Mouse (Mus musculus) heart, postnatal 0 days (tissue): ENCODE measurements at regions not wholly inside any gene's neighbourhood (a gene's known extent, or its start where the extent isn't known, plus 50 kb on each side); places are given as distances from the start of the nearest gene placed in this dataset.

ENCODE experiments used
- ATAC-seq: fragments of 200-750 bp; cut with Nextera tagmentation; 2 replicates; pipeline ENCODE4 v1.8.0; 2017; ENCODE audit warnings: low read depth, moderate number of reproducible peaks, moderate library complexity; ENCODE audit not compliant: insufficient read depth
- DNase-seq: peaks from one replicate; pipeline ENCODE4 v3.0.0-alpha.2; 2016; ENCODE audit warnings: low spot score
- H3K27ac ChIP-seq: fragments of 300-500 bp; sonication (generic); 2 replicates; pipeline ENCODE4 v1.5.1; 2014; ENCODE audit warnings: low read depth, mild to moderate bottlenecking
- H3K27me3 ChIP-seq: fragments of 300-500 bp; sonication (generic); 2 replicates; pipeline ENCODE4 v1.6.1; 2014; ENCODE audit warnings: low read length, mixed read lengths; ENCODE audit not compliant: control insufficient read depth, insufficient read depth
- H3K36me3 ChIP-seq: fragments of 300-500 bp; sonication (generic); replicated peaks from 2 replicates; pipeline ENCODE4 v1.6.1; 2014; ENCODE audit warnings: low read length, mixed read lengths; ENCODE audit not compliant: control insufficient read depth, insufficient read depth
- H3K4me1 ChIP-seq: fragments of 300-500 bp; sonication (generic); 2 replicates; pipeline ENCODE4 v1.6.1; 2014; ENCODE audit warnings: antibody characterized with exemption; ENCODE audit not compliant: control insufficient read depth, insufficient read depth
- H3K4me2 ChIP-seq: fragments of 300-500 bp; sonication (generic); 2 replicates; pipeline ENCODE4 v1.6.1; 2014; ENCODE audit warnings: low read depth, mild to moderate bottlenecking, low read length, moderate library complexity
- H3K4me3 ChIP-seq: fragments of 300-500 bp; sonication (generic); 2 replicates; pipeline ENCODE4 v1.5.1; 2014; ENCODE audit warnings: low read depth, low read length
- H3K9ac ChIP-seq: fragments of 300-500 bp; sonication (generic); replicated peaks from 2 replicates; pipeline ENCODE4 v1.6.1; 2014; ENCODE audit warnings: low read depth, low read length, mixed read lengths
- H3K9me3 ChIP-seq: fragments of 300-500 bp; sonication (generic); replicated peaks from 2 replicates; pipeline ENCODE4 v1.6.1; 2016; ENCODE audit warnings: low read length; ENCODE audit not compliant: control insufficient read depth
- CTCF ChIP-seq: IDR thresholded peaks from 2 replicates; pipeline ENCODE4 v1.5.1; 2016; ENCODE audit warnings: antibody characterized with exemption, control low read depth, low read depth
- EP300 ChIP-seq: IDR thresholded peaks from 2 replicates; pipeline ENCODE4 v1.6.1; 2016; ENCODE audit warnings: antibody characterized with exemption, low read depth
- WGBS: fragments of 180-500 bp; shearing (Covaris S2); extraction: QIAGEN DNeasy Blood & Tissue Kit; methylation state at CpG from one replicate; pipeline ENCODE4 v1.1.7; 2014; 5-methylcytosine and 5-hydroxymethylcytosine counted together

DNA sequence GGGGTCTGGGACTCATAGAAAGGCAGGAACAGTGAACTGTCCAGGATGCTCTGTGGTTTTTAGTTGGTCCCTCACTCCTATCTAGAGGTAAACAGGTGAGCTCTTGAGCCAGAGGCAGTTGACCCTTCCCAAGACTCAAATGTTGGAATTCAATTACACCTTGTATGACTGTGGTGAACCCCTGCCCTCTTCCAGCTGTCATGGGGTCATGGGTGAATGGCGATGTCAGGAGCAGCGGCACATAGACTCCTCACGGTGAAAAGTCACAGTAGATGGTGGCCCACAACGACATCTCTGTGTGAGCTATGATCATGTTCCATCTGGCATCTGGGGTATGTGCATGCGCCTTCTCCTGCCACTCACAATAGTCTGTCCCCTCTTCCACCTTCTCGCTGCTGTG lies 56.9 kb upstream of the 1700024P04Rik start:
- Histone ChIP-seq H3K9ac (no peak overlapping the region), H3K4me3 (no peak overlapping the region), H3K27ac (no peak overlapping the region), H3K4me1 (no peaks in the 10 kb centered on the region; the same call in 1 of the 2 replicates), H3K36me3 (no peaks in the 10 kb centered on the region), H3K27me3 (no peaks in the 10 kb centered on the region), H3K4me2 (no peak overlapping the region), H3K9me3 (no peaks in the 10 kb centered on the region)
- DNase-seq (no peak), ATAC-seq (no peak)
- TF ChIP-seq CTCF (no peak), EP300 (no peak)
- 94% methylated on average over 6 of the region's 6 CpGs for WGBS

GRCm38 (mm10) chr13:99040846-99041245 lies 56.5 kb upstream of the 1700024P04Rik start:
- H3K4me2 ChIP-seq = no peak overlapping the region
- H3K4me1 ChIP-seq = no peaks in the 10 kb centered on the region; the same call in 1 of the 2 replicates
- DNase-seq (no peak), ATAC-seq (no peak)
- no peaks in the 10 kb centered on the region for H3K36me3 ChIP-seq
- H3K27me3 ChIP-seq = no peaks in the 10 kb centered on the region
- no peak overlapping the region for H3K27ac ChIP-seq
- no peaks in the 10 kb centered on the region for H3K9me3 ChIP-seq
- no peak overlapping the region for H3K4me3 ChIP-seq
- TF ChIP-seq EP300 = no peak
- no peak for TF ChIP-seq CTCF
- H3K9ac ChIP-seq = no peak overlapping the region
- 68% methylated on average over 6 of the region's 6 CpGs for WGBS

DNA sequence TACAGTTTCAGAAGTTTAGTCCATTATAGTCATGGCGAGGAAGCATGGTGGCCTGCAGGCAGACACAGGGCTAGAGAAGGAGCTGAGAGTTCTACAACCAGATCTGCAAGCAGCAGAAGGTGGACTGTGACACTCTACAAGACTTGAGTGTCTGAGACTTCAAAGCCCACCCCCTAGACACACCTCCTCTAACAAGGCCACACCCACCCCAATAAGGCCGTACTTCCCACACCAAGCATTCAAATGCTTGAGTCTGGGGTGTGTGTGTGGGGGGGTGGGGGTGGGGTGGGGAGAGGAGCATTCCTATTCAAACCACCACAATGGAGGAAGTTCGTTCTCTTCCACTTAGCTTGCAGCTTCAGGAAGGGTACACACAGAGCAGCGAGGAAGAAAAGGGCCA lies 55.8 kb upstream of the 1700024P04Rik start:
- Histone ChIP-seq H3K9me3 (no peaks in the 10 kb centered on the region), H3K9ac (no peak overlapping the region), H3K4me2 (no peak overlapping the region), H3K27me3 (no peaks in the 10 kb centered on the region), H3K4me3 (no peak overlapping the region), H3K4me1 (no peaks in the 10 kb centered on the region; the same call in 1 of the 2 replicates), H3K27ac (no peak overlapping the region), H3K36me3 (no peaks in the 10 kb centered on the region)
- DNase-seq (no peak), ATAC-seq (no peak)
- WGBS = 84% methylated on average over 4 of the region's 4 CpGs
- TF ChIP-seq CTCF = no peak
- TF ChIP-seq EP300 = no peak

- 86% methylated on average over 7 of the region's 7 CpGs for WGBS
- H3K36me3 ChIP-seq = no peaks in the 10 kb centered on the region
- H3K27me3 ChIP-seq = no peaks in the 10 kb centered on the region
- no peak overlapping the region for H3K27ac ChIP-seq
- H3K9ac ChIP-seq = no peak overlapping the region
- no peak overlapping the region for H3K4me3 ChIP-seq
- no peaks in the 10 kb centered on the region; the same call in 1 of the 2 replicates for H3K4me1 ChIP-seq
- H3K9me3 ChIP-seq = no peaks in the 10 kb centered on the region
- TF ChIP-seq CTCF (no peak), EP300 (no peak)
- DNase-seq = no peak
- no peak overlapping the region for H3K4me2 ChIP-seq
- ATAC-seq = no peak
Measured at GRCm38 (mm10) chr13:99039063-99039385, 54.7 kb upstream of the 1700024P04Rik start.

DNA sequence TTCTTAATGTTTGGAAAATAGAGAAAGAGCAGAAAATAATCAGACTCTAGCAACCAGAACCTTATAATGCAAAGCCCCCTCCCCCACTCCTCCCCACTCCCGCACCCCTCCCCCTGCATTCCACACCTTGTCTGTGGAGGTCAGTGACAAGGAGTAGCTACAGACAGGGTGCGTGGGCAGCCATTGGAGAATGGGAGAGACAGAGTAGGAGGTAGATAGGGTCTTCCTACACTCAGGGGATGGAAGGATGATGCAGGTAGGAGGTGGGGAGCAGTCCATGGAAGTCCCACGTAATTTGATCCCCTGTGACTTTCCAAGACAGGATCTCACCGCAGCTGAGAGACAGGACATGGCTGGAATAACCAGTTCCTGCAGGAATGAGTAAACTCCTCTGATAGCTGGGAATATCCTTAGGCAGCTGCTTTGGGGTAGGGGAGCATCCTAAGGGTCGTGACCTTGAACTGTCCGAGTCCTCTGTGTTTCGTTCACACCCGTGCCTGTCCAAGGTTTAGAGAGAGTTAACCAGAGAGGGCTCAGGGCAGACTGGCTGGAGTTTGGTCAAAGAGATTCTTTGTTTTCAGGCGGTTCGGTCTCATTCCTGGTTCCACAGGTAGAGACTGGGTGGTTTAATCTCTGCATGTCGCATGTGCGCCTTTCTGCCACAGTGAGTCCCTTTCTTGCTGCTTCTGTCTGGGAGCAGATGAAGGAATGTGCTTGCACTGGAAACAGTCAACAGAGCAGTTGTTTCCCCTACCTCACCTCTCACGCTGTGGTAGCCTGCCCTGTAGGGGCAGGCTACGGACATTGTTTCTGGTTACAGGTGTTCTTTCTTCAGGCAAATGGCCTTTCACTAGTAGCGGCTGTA lies 54.1 kb upstream of the 1700024P04Rik start:
- WGBS = 41% methylated on average over 15 of the region's 15 CpGs
- H3K36me3 ChIP-seq = no peaks in the 10 kb centered on the region
- TF ChIP-seq CTCF (no peak), EP300 (no peak)
- no peak overlapping the region for H3K4me3 ChIP-seq
- no peaks in the 10 kb centered on the region; the same call in 1 of the 2 replicates for H3K4me1 ChIP-seq
- DNase-seq (no peak), ATAC-seq (no peak)
- no peaks in the 10 kb centered on the region for H3K27me3 ChIP-seq
- H3K9me3 ChIP-seq = no peaks in the 10 kb centered on the region
- H3K4me2 ChIP-seq = no peak overlapping the region
- no peak overlapping the region for H3K27ac ChIP-seq
- H3K9ac ChIP-seq = no peak overlapping the region

GRCm38 (mm10) chr13:99037131-99037530 lies 52.8 kb upstream of the 1700024P04Rik start:
- no peaks in the 10 kb centered on the region for H3K36me3 ChIP-seq
- TF ChIP-seq EP300 = no peak
- TF ChIP-seq CTCF = no peak
- no peaks in the 10 kb centered on the region for H3K27me3 ChIP-seq
- no peak overlapping the region for H3K4me2 ChIP-seq
- H3K27ac ChIP-seq = no peak overlapping the region
- no peak for ATAC-seq
- no peaks in the 10 kb centered on the region; the same call in 1 of the 2 replicates for H3K4me1 ChIP-seq
- no peak for DNase-seq
- no peak overlapping the region for H3K9ac ChIP-seq
- 75% methylated on average over 4 of the region's 4 CpGs for WGBS
- no peaks in the 10 kb centered on the region for H3K9me3 ChIP-seq
- H3K4me3 ChIP-seq = no peak overlapping the region
